Mouse (Mus musculus): ENCODE data around the gene Hist1h3d. TPM values are rescaled to one million over a fixed set of nuclear protein-coding genes. Genes with fewer than 3 reads are reported as not detected.
"Not testable (repeated sequence)": the region's sequence is repeated elsewhere in the genome, so short reads cannot be mapped to it uniquely, and the experiment has no call there.

The Hist1h3d gene
- polyA plus RNA-seq, 1 experiment from 2014 or later = 9.4 TPM

GRCm38 (mm10) chr13:23583387-23584068, 8.0 kb downstream of the Hist1h3d start:
- no peaks in the 10 kb centered on the region for H3K36me3 ChIP-seq
- peak overlapping the region; percentile 98 for H3K27ac ChIP-seq
- no peak for ATAC-seq (ENCODE audit: borderline replicate concordance, extremely low read depth, low FRiP score, low TSS enrichment)
- no peak overlapping the region for H3K4me3 ChIP-seq
- H3K9ac ChIP-seq = no peak overlapping the region
- H3K4me1 ChIP-seq = peaks cover 40% of the 10 kb centered on the region
- H3K9me3 ChIP-seq = no peaks in the 10 kb centered on the region
- H3K27me3 ChIP-seq = no peaks in the 10 kb centered on the region
- no peak overlapping the region; the same call in 1 of the 2 replicates for H3K4me2 ChIP-seq

- no peak for ATAC-seq (ENCODE audit: borderline replicate concordance, extremely low read depth, low FRiP score, low TSS enrichment)
- no peaks in the 10 kb centered on the region for H3K36me3 ChIP-seq
- peak overlapping the region; percentile 68 for H3K9ac ChIP-seq
- peak overlapping the region; percentile 98 for H3K27ac ChIP-seq
- H3K9me3 ChIP-seq = no peaks in the 10 kb centered on the region
- no peaks in the 10 kb centered on the region for H3K27me3 ChIP-seq
- peak overlapping the region; percentile 48 for H3K4me3 ChIP-seq
- H3K4me1 ChIP-seq = peaks cover 40% of the 10 kb centered on the region
- H3K4me2 ChIP-seq = peak overlapping the region; percentile 72
These were observed 8.8 kb downstream of the Hist1h3d start for GRCm38 (mm10) chr13:23584331-23584730.

DNA sequence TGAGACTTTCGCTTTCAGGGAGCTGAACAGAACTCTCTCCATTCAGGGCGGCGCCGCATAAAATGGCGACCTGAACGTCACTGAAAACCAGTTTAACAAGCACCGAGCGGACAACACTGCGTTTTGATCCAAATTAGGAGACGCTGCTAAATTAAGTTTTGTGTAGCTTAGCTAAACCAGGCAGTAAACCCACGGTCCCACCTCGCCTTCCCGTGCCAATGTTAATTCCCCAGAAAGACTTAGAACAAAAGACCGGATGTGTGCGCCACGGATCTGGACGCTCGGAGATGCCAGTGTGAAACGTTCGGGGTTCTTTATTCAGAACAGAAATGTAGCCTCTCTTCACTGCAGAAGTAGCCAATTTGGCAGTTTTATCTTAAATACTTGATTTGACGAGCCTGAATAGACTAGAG, 9.5 kb downstream of the Hist1h3d start:
- no peaks in the 10 kb centered on the region for H3K36me3 ChIP-seq
- ATAC-seq (ENCODE audit: borderline replicate concordance, extremely low read depth, low FRiP score, low TSS enrichment) = no peak
- H3K27me3 ChIP-seq = no peaks in the 10 kb centered on the region
- H3K4me2 ChIP-seq = peak overlapping the region; percentile 72
- H3K27ac ChIP-seq = peak overlapping the region; percentile 98
- no peaks in the 10 kb centered on the region for H3K9me3 ChIP-seq
- H3K4me3 ChIP-seq = peak overlapping the region; percentile 48
- under 1% methylated on average over 21 of the region's 21 CpGs for WGBS
- H3K9ac ChIP-seq = peak overlapping the region; percentile 68
- peaks cover 40% of the 10 kb centered on the region for H3K4me1 ChIP-seq

- H3K27ac ChIP-seq = peak overlapping the region; percentile 98
- H3K9me3 ChIP-seq, H3K36me3 ChIP-seq, H3K27me3 ChIP-seq: not testable (repeated sequence)
- H3K9ac ChIP-seq = peak overlapping the region; percentile 68
- peak overlapping the region; percentile 72 for H3K4me2 ChIP-seq
- peak; percentile 91 for ATAC-seq (ENCODE audit: borderline replicate concordance, extremely low read depth, low FRiP score, low TSS enrichment)
- WGBS = under 1% methylated on average over 33 of the region's 36 CpGs
- peaks cover 34% of the 10 kb centered on the region for H3K4me1 ChIP-seq
- H3K4me3 ChIP-seq = peak overlapping the region; percentile 48
These were observed 10.0 kb downstream of the Hist1h3d start for GRCm38 (mm10) chr13:23585442-23586098.

- Histone ChIP-seq H3K27me3 (no peaks in the 10 kb centered on the region), H3K9me3 (no peaks in the 10 kb centered on the region), H3K4me2 (peak overlapping the region; percentile 72), H3K36me3 (no peaks in the 10 kb centered on the region), H3K9ac (peak overlapping the region; percentile 51), H3K4me1 (peaks cover 29% of the 10 kb centered on the region), H3K4me3 (peak overlapping the region; percentile 48), H3K27ac (peak overlapping the region; percentile 98)
- 2% methylated on average over 22 of the region's 22 CpGs for WGBS
- ATAC-seq (ENCODE audit: borderline replicate concordance, extremely low read depth, low FRiP score, low TSS enrichment) = no peak
These were observed 10.8 kb downstream of the Hist1h3d start for GRCm38 (mm10) chr13:23586099-23586939.

DNA sequence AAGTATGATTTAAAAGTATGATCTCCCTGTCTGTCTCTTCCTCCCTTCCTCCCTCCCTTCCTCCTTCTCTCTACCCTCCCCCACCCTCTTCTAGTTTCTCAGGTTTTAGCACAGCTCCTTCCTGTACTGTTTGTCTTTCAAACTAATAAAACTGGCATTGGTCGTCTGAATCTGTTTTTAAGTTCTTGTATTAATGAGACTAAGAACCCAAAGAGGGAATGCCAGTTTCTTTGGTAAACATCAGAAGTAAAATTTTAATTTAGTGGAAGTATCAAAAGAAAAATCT, 11.3 kb downstream of the Hist1h3d start:
- H3K27me3 ChIP-seq = no peaks in the 10 kb centered on the region
- peaks cover 28% of the 10 kb centered on the region for H3K4me1 ChIP-seq
- H3K27ac ChIP-seq = peak overlapping the region; percentile 98
- peak overlapping the region; percentile 48 for H3K4me3 ChIP-seq
- H3K36me3 ChIP-seq = no peaks in the 10 kb centered on the region
- 4% methylated on average over 1 of the region's 1 CpGs for WGBS
- H3K9me3 ChIP-seq = no peaks in the 10 kb centered on the region
- H3K4me2 ChIP-seq = peak overlapping the region; percentile 72
- no peak; the same call in 1 of the 2 replicates for ATAC-seq (ENCODE audit: borderline replicate concordance, extremely low read depth, low FRiP score, low TSS enrichment)
- H3K9ac ChIP-seq = peak overlapping the region; percentile 51

DNA sequence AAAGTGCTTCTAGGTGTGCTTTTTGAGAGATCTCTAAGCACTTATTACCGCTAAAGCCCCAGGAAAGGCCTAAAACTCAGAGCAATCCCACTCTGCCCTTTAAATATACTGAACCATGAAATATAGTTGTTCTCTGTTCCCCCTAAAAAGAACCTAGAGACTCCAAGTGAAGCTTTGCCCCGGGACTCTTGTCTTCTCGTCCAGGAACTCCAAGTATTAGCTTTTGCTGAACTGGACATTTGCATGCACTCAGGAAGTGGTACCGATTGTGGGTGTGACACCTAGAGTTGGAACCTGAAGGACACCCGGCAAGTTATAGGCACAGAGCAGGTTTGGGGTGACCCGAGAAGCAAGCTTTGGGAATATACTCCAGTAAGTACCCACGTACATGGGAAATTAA, 15.6 kb downstream of the Hist1h3d start:
- Histone ChIP-seq H3K4me2 (no peak overlapping the region), H3K9ac (no peak overlapping the region), H3K27me3 (no peaks in the 10 kb centered on the region), H3K27ac (no peak overlapping the region), H3K36me3 (no peaks in the 10 kb centered on the region), H3K4me3 (no peak overlapping the region), H3K9me3 (no peaks in the 10 kb centered on the region), H3K4me1 (peaks cover 17% of the 10 kb centered on the region; the same call in 1 of the 2 replicates)
- no peak for ATAC-seq (ENCODE audit: borderline replicate concordance, extremely low read depth, low FRiP score, low TSS enrichment)
- WGBS = 90% methylated on average over 7 of the region's 7 CpGs

DNA sequence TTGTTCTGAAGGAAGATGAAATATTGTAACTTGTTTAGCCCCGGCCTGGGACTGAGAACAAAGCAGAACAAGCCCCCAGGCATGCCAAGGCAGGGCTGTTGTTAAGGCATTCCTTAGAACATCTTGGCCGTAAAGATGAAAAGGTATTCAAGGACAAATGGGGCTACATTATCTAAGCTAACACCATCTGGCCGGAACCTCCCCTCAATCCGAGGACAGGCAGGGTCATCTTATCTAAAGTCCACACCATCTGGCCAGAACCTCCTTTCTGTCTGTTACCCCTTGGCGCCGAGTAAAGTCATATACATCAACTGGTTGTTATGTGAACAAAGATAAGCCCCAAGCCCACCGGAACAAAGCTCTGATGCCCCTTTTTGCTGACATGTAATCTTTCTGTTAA, 16.3 kb downstream of the Hist1h3d start:
- H3K4me2 ChIP-seq; ATAC-seq (ENCODE audit: borderline replicate concordance, extremely low read depth, low FRiP score, low TSS enrichment): not testable (repeated sequence)
- WGBS = 70% methylated on average over 7 of the region's 7 CpGs

DNA sequence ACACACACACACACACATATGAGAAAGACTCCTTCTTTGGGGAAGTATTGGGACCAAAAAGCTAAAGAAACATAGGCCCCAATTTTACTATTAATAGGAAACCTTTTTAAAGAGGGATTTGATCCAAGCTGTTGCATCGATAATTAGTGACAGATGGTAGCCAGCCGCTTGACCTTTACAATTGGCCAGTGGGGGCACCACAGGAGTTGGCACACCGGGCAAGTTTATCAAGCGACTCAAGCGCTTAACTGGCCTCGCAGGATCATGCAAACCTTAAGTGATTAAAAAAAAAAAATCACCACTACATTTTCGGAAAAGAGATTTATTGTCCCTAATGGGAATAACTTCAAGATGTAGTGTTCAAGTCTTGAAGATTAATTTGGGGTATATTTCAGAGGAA, 17.1 kb downstream of the Hist1h3d start:
- ATAC-seq (ENCODE audit: borderline replicate concordance, extremely low read depth, low FRiP score, low TSS enrichment) = no peak
- H3K4me3 ChIP-seq = no peak overlapping the region
- H3K27ac ChIP-seq = peak overlapping the region; percentile 82
- H3K9ac ChIP-seq = no peak overlapping the region
- H3K4me1 ChIP-seq = peaks cover 8% of the 10 kb centered on the region; the same call in 1 of the 2 replicates
- H3K4me2 ChIP-seq = no peak overlapping the region
- no peaks in the 10 kb centered on the region for H3K9me3 ChIP-seq
- WGBS = 75% methylated on average over 7 of the region's 7 CpGs
- H3K36me3 ChIP-seq = no peaks in the 10 kb centered on the region
- no peaks in the 10 kb centered on the region for H3K27me3 ChIP-seq

More for the DNA sequence above, 16.3 kb downstream of the Hist1h3d start:
- H3K9ac ChIP-seq, H3K36me3 ChIP-seq, H3K9me3 ChIP-seq, H3K27ac ChIP-seq, H3K4me3 ChIP-seq, H3K27me3 ChIP-seq: not testable (repeated sequence)
- H3K4me1 ChIP-seq = peaks cover 11% of the 10 kb centered on the region; the same call in 1 of the 2 replicates

DNA sequence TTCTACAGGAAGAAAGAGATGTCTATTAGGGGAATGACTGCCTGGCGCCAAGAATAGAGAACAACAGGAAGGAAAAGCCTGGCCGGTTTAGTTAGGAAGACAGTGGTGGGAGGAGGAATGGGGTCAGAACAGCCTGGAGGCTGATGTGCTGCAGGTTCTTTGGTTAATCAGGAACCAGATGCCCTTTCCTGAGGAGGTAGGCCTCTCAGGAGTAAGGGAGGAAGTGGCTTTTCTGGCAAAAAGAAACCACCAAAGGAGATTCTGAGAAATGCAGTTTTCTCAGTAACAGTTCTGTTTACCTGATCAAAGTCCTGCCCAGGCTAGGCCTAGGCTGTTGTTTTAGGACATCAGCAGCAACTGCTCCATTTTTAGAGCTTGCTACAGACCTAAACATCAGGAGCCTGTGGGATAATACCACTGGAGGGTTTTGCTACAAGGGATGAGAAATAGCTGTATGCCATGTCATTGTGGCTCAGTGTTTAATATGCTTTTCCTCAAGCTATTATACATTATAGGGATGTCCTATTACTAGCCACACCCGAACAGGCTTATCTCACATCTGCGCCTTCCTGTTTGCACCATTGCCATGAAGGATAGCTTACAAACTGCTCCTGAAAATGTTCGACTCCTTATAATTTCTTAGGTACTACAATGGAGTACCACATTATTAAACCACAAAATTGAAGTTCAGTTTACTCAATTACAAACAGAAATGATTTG, 17.6 kb downstream of the Hist1h3d start:
- Histone ChIP-seq H3K4me2 (no peak overlapping the region), H3K9me3 (no peaks in the 10 kb centered on the region), H3K4me1 (peaks cover 8% of the 10 kb centered on the region; the same call in 1 of the 2 replicates), H3K27ac (peak overlapping the region; percentile 82), H3K36me3 (no peaks in the 10 kb centered on the region), H3K27me3 (no peaks in the 10 kb centered on the region), H3K4me3 (no peak overlapping the region), H3K9ac (no peak overlapping the region)
- no peak for ATAC-seq (ENCODE audit: borderline replicate concordance, extremely low read depth, low FRiP score, low TSS enrichment)
- 65% methylated on average over 5 of the region's 5 CpGs for WGBS

DNA sequence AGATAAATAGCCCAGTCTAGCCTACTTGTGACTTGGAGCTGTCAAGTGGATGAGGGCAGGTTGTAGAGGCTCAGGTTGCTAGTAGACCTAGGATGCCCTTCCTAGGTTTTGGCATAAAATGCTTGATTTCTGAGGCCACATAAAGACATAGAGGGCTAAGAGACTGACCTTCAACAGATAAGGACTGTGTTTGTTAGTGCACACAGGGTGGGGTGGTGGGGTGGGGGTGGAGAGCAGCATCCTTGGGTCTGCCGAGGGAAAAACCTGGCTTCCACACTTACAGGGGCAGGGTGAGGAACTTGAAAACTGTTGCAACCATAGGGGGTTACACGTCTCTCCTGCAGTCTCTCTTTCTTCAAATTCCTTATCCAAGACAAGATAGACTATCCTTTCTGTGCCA, 19.6 kb downstream of the Hist1h3d start:
- Histone ChIP-seq H3K27ac (no peak overlapping the region), H3K27me3 (no peaks in the 10 kb centered on the region), H3K9me3 (no peaks in the 10 kb centered on the region), H3K4me3 (no peak overlapping the region), H3K4me2 (no peak overlapping the region), H3K36me3 (no peaks in the 10 kb centered on the region), H3K9ac (no peak overlapping the region), H3K4me1 (peaks cover 8% of the 10 kb centered on the region; the same call in 1 of the 2 replicates)
- no peak for ATAC-seq (ENCODE audit: borderline replicate concordance, extremely low read depth, low FRiP score, low TSS enrichment)
- WGBS = 74% methylated on average over 2 of the region's 2 CpGs

Data from lung, embryonic 15.5 days (tissue).